ENCODE assay signal across 8 mouse cellular contexts in genomic region chr7:45340669-45341068, GRCm38 (mm10). TPM values are rescaled to one million over a fixed set of nuclear protein-coding genes. Genes with fewer than 3 reads are reported as not detected.
DNase-seq lines count a peak whose midpoint lies in the region; ATAC-seq and TF ChIP-seq lines count a peak whose summit lies in the region.

No protein-coding gene starts in this region.

- no peak for TF ChIP-seq CTCF in MEL (IDR thresholded peaks at IDR 0.05 in 2 of 3, conservative IDR thresholded peaks at IDR 0.05 in 1 of 3; ENCODE audit: control insufficient read depth in 1 of 3, insufficient read depth in 1 of 3, low read depth in 2 of 3, low read length in 3 of 3, poor library complexity in 1 of 3, severe bottlenecking in 1 of 3)

- peak; percentile 4; the same call in 1 of the 2 replicates for ATAC-seq in embryonic facial prominence, embryonic 15.5 days (ENCODE audit: insufficient number of reproducible peaks, low FRiP score, low TSS enrichment, low read depth)
- ATAC-seq in limb, embryonic 12.5 days (ENCODE audit: insufficient number of reproducible peaks, insufficient read depth, low FRiP score, low TSS enrichment, low read depth): no peak

- peaks cover 0 to 5% of the 10 kb centered on the region in 2 experiments; a peak in 1 of 4 replicates for H3K36me3 ChIP-seq in MEL (ENCODE audit: control insufficient read depth in 1 of 2, insufficient read depth in 2 of 2, low read length in 2 of 2)
- no peaks in the 10 kb centered on the region for H3K36me3 ChIP-seq in embryonic facial prominence, embryonic 15.5 days
- H3K36me3 ChIP-seq in limb, embryonic 12.5 days: no peaks in the 10 kb centered on the region
- no peaks in the 10 kb centered on the region for H3K36me3 ChIP-seq in midbrain, embryonic 10.5 days

- 3% methylated on average over 11 of the region's 11 CpGs for WGBS in embryonic facial prominence, embryonic 15.5 days
- under 1% methylated on average over 11 of the region's 11 CpGs for WGBS in limb, embryonic 12.5 days
- WGBS in midbrain, embryonic 10.5 days: 3% methylated on average over 11 of the region's 11 CpGs

- H3K9ac ChIP-seq in MEL (ENCODE audit: control insufficient read depth, low read depth, low read length, poor library complexity, severe bottlenecking): peak overlapping the region; percentile 67
- H3K9ac ChIP-seq in embryonic facial prominence, embryonic 15.5 days: peak overlapping the region; percentile 60; the same call in 1 of the 2 replicates
- peak overlapping the region; percentile 72; the same call in 1 of the 2 replicates for H3K9ac ChIP-seq in limb, embryonic 12.5 days (replicated peaks)

- no peak for TF ChIP-seq POLR2A in MEL (IDR thresholded peaks at IDR 0.05; ENCODE audit: control insufficient read depth in 1 of 2, insufficient read depth in 1 of 2, low read depth in 1 of 2, low read length in 2 of 2, poor library complexity in 1 of 2)

- no peaks in the 10 kb centered on the region; the same call in 1 of the 2 replicates for H3K79me2 ChIP-seq in MEL (ENCODE audit: control insufficient read depth, insufficient read depth, low read length, poor library complexity)

- peak overlapping the region; percentile 53 to 64 for H3K4me3 ChIP-seq in MEL (ENCODE audit: control insufficient read depth in 1 of 2, insufficient read depth in 1 of 2, low read depth in 2 of 2, low read length in 2 of 2)
- peak overlapping the region; percentile 53 for H3K4me3 ChIP-seq in embryonic facial prominence, embryonic 15.5 days (replicated peaks)
- peak overlapping the region; percentile 60 for H3K4me3 ChIP-seq in limb, embryonic 12.5 days (replicated peaks)
- H3K4me3 ChIP-seq in midbrain, embryonic 10.5 days: peak overlapping the region; percentile 65

- no peaks in the 10 kb centered on the region for H3K9me3 ChIP-seq in MEL (replicated peaks; ENCODE audit: insufficient read depth, low read length)
- no peaks in the 10 kb centered on the region for H3K9me3 ChIP-seq in embryonic facial prominence, embryonic 15.5 days (replicated peaks)
- H3K9me3 ChIP-seq in limb, embryonic 12.5 days: no peaks in the 10 kb centered on the region
- H3K9me3 ChIP-seq in midbrain, embryonic 10.5 days (replicated peaks): no peaks in the 10 kb centered on the region

- no peak for TF ChIP-seq RAD21 in MEL (IDR thresholded peaks at IDR 0.05; ENCODE audit: low read depth, low read length)

- H3K27me3 ChIP-seq in MEL (ENCODE audit: control insufficient read depth in 1 of 2, insufficient read depth in 2 of 2, low read length in 2 of 2): no peaks in the 10 kb centered on the region
- no peaks in the 10 kb centered on the region for H3K27me3 ChIP-seq in embryonic facial prominence, embryonic 15.5 days
- H3K27me3 ChIP-seq in limb, embryonic 12.5 days: peaks cover 35% of the 10 kb centered on the region
- peaks cover 68% of the 10 kb centered on the region for H3K27me3 ChIP-seq in midbrain, embryonic 10.5 days (ENCODE audit: low read depth, poor library complexity, severe bottlenecking)

- no peak overlapping the region for H3K27ac ChIP-seq in MEL (ENCODE audit: control insufficient read depth, low read depth, low read length)
- H3K27ac ChIP-seq in embryonic facial prominence, embryonic 15.5 days (replicated peaks): peak overlapping the region; percentile 53
- H3K27ac ChIP-seq in limb, embryonic 12.5 days: peak overlapping the region; percentile 60
- peak overlapping the region; percentile 87 for H3K27ac ChIP-seq in midbrain, embryonic 10.5 days (replicated peaks)

- peaks cover 6 to 24% of the 10 kb centered on the region in 2 experiments for H3K4me1 ChIP-seq in MEL (ENCODE audit: control insufficient read depth in 1 of 2, insufficient read depth in 2 of 2, low read length in 2 of 2)
- peaks cover 45% of the 10 kb centered on the region for H3K4me1 ChIP-seq in embryonic facial prominence, embryonic 15.5 days
- peaks cover 50% of the 10 kb centered on the region for H3K4me1 ChIP-seq in limb, embryonic 12.5 days (replicated peaks)
- peaks cover 49% of the 10 kb centered on the region for H3K4me1 ChIP-seq in midbrain, embryonic 10.5 days

- DNase-seq in 416B (ENCODE audit: low read depth) (peak; percentile 78), MEL (ENCODE audit: low read depth, low spot score) (peak; percentile 96)
- DNase-seq in heart, postnatal 4 days: peak; percentile 55
- peak; percentile 66 for DNase-seq in midbrain, embryonic 10.5 days (ENCODE audit: low spot score)
- no peak for DNase-seq in right cerebral cortex, postnatal 36 days (ENCODE audit: low spot score in 2 of 2)
- no peak for DNase-seq in layer of hippocampus, postnatal 36 days

- TF ChIP-seq EP300 in MEL (IDR thresholded peaks at IDR 0.05; ENCODE audit: low read depth in 1 of 2, low read length in 2 of 2): no peak

- H3K4me2 ChIP-seq in embryonic facial prominence, embryonic 15.5 days (replicated peaks): peak overlapping the region; percentile 89
- peak overlapping the region; percentile 94 for H3K4me2 ChIP-seq in limb, embryonic 12.5 days

TF ChIP-seq in MEL, 35 proteins besides CTCF, POLR2A, EP300 and RAD21:
- TF ChIP-seq NELFE (IDR thresholded peaks at IDR 0.05; ENCODE audit: low read depth, low read length) (peak; percentile 28), MAX (IDR thresholded peaks at IDR 0.05; ENCODE audit: low read length) (peak; percentile 26; the same call in 1 of the 2 replicates), RCOR1 (IDR thresholded peaks at IDR 0.05; ENCODE audit: low read depth, low read length) (0 out of 2 replicates have a peak, but pooled peaks have one; percentile 12), HCFC1 (IDR thresholded peaks at IDR 0.05; ENCODE audit: low read depth, low read length) (no peak; the same call in 1 of the 2 replicates)

RNA-seq across cellular contexts. Expression of gene Hrc, which starts 5.6 kb away (rescaled TPM):
- total RNA-seq in MEL (2012; rRNA removed): not detected in 2 replicates
- under 1 TPM in 1 of 2 experiments, not detected in 1; 0.22 TPM for polyA plus RNA-seq in MEL (2012; ENCODE audit: insufficient read depth in 1 of 2, insufficient read length in 2 of 2, low read depth in 1 of 2, low replicate concordance in 2 of 2, missing spikeins in 1 of 2)
- 8.7 and 10.6 TPM in 2 replicates for polyA plus RNA-seq in embryonic facial prominence, embryonic 15.5 days (2015; fragmentation: Nextera tagmentation; extraction: Ambion mirVana)
- 100 to 1,000 TPM; 182 to 202 TPM for total RNA-seq in heart, postnatal 4 days (2021)
- 1.8 and 1.9 TPM in 2 replicates for polyA plus RNA-seq in limb, embryonic 12.5 days (2016; fragmentation: Nextera tagmentation; extraction: Ambion mirVana)
- 0.12 and 0.29 TPM in 2 replicates for polyA plus RNA-seq in midbrain, embryonic 10.5 days (2016; fragmentation: Nextera tagmentation; extraction: Ambion mirVana)
- under 1 TPM; 0.20 to 0.46 TPM for total RNA-seq in layer of hippocampus, postnatal 36 days (2021)

RNA-seq across cellular contexts. Expression of gene Trpm4, which starts 7.1 kb away (rescaled TPM):
- 4.5 and 4.8 TPM in 2 replicates for total RNA-seq in MEL (2012; rRNA removed)
- polyA plus RNA-seq in MEL (2012; ENCODE audit: insufficient read depth in 1 of 2, insufficient read length in 2 of 2, low read depth in 1 of 2, low replicate concordance in 2 of 2, missing spikeins in 1 of 2): 1 to 10 TPM in 1 of 2 experiments, not detected in 1; 6.9 TPM
- 21.9 and 23.9 TPM in 2 replicates for polyA plus RNA-seq in embryonic facial prominence, embryonic 15.5 days (2015; fragmentation: Nextera tagmentation; extraction: Ambion mirVana)
- total RNA-seq in heart, postnatal 4 days (2021): 10 to 100 TPM; 26.2 to 29.2 TPM
- polyA plus RNA-seq in limb, embryonic 12.5 days (2016; fragmentation: Nextera tagmentation; extraction: Ambion mirVana): 14.0 and 16.1 TPM in 2 replicates
- 7.0 and 9.6 TPM in 2 replicates for polyA plus RNA-seq in midbrain, embryonic 10.5 days (2016; fragmentation: Nextera tagmentation; extraction: Ambion mirVana)
- total RNA-seq in layer of hippocampus, postnatal 36 days (2021): 10 to 100 TPM; 12.9 to 14.8 TPM

RNA-seq across cellular contexts. Expression of gene Ppfia3, which starts 26.1 kb away (rescaled TPM):
- 3.0 and 3.4 TPM in 2 replicates for total RNA-seq in MEL (2012; rRNA removed)
- 1 to 10 TPM in 1 of 2 experiments, not detected in 1; 5.9 TPM for polyA plus RNA-seq in MEL (2012; ENCODE audit: insufficient read depth in 1 of 2, insufficient read length in 2 of 2, low read depth in 1 of 2, low replicate concordance in 2 of 2, missing spikeins in 1 of 2)
- polyA plus RNA-seq in embryonic facial prominence, embryonic 15.5 days (2015; fragmentation: Nextera tagmentation; extraction: Ambion mirVana): 8.5 and 10.1 TPM in 2 replicates
- total RNA-seq in heart, postnatal 4 days (2021): under 1 TPM; 0.26 to 0.34 TPM
- 6.4 and 8.4 TPM in 2 replicates for polyA plus RNA-seq in limb, embryonic 12.5 days (2016; fragmentation: Nextera tagmentation; extraction: Ambion mirVana)
- 6.4 and 7.4 TPM in 2 replicates for polyA plus RNA-seq in midbrain, embryonic 10.5 days (2016; fragmentation: Nextera tagmentation; extraction: Ambion mirVana)
- total RNA-seq in layer of hippocampus, postnatal 36 days (2021): 100 to 1,000 TPM; 126 to 128 TPM

RNA-seq across cellular contexts. Expression of gene Lin7b, which starts 29.7 kb away (rescaled TPM):
- total RNA-seq in MEL (2012; rRNA removed): 1.3 and 1.4 TPM in 2 replicates
- polyA plus RNA-seq in MEL (2012; ENCODE audit: insufficient read depth in 1 of 2, insufficient read length in 2 of 2, low read depth in 1 of 2, low replicate concordance in 2 of 2, missing spikeins in 1 of 2): 1 to 10 TPM in 1 of 2 experiments, not detected in 1; 3.8 TPM
- polyA plus RNA-seq in embryonic facial prominence, embryonic 15.5 days (2015; fragmentation: Nextera tagmentation; extraction: Ambion mirVana): 3.8 and 4.0 TPM in 2 replicates
- 1 to 10 TPM; 1.5 to 2.4 TPM for total RNA-seq in heart, postnatal 4 days (2021)
- 1.4 and 1.8 TPM in 2 replicates for polyA plus RNA-seq in limb, embryonic 12.5 days (2016; fragmentation: Nextera tagmentation; extraction: Ambion mirVana)
- polyA plus RNA-seq in midbrain, embryonic 10.5 days (2016; fragmentation: Nextera tagmentation; extraction: Ambion mirVana): 1.0 and 1.4 TPM in 2 replicates
- 100 to 1,000 TPM; 133 to 154 TPM for total RNA-seq in layer of hippocampus, postnatal 36 days (2021)

RNA-seq across cellular contexts. Expression of gene Snrnp70, which starts 54.9 kb away (rescaled TPM):
- 260 and 272 TPM in 2 replicates for total RNA-seq in MEL (2012; rRNA removed)
- polyA plus RNA-seq in MEL (2012; ENCODE audit: insufficient read depth in 1 of 2, insufficient read length in 2 of 2, low read depth in 1 of 2, low replicate concordance in 2 of 2, missing spikeins in 1 of 2): 1,000 to 10,000 TPM in 1 of 2 experiments, 100 to 1,000 TPM in 1; 588 to 1,478 TPM
- 212 and 214 TPM in 2 replicates for polyA plus RNA-seq in embryonic facial prominence, embryonic 15.5 days (2015; fragmentation: Nextera tagmentation; extraction: Ambion mirVana)
- total RNA-seq in heart, postnatal 4 days (2021): 100 to 1,000 TPM; 203 to 223 TPM
- polyA plus RNA-seq in limb, embryonic 12.5 days (2016; fragmentation: Nextera tagmentation; extraction: Ambion mirVana): 341 and 347 TPM in 2 replicates
- 254 and 268 TPM in 2 replicates for polyA plus RNA-seq in midbrain, embryonic 10.5 days (2016; fragmentation: Nextera tagmentation; extraction: Ambion mirVana)
- total RNA-seq in layer of hippocampus, postnatal 36 days (2021): 100 to 1,000 TPM; 379 to 450 TPM

Comparison
In these comparisons a context has a peak if more than half of its experiments do, and no peak if none do; other contexts are left out.
1. DNase-seq: peak in 416B (single experiment), MEL (single experiment), heart, postnatal 4 days (single experiment) and midbrain, embryonic 10.5 days (single experiment); none in right cerebral cortex, postnatal 36 days (0 of 2) and layer of hippocampus, postnatal 36 days (0 of 2).
2. Peak in every context shown above with its lines, with median percentiles within 50 percentile points of each other: H3K4me3 ChIP-seq and H3K9ac ChIP-seq.